Mouse (Mus musculus): ENCODE measurements around the gene Cyp2t4. TPM values are rescaled to one million over a fixed set of nuclear protein-coding genes. Genes with fewer than 3 reads are reported as not detected.

Cyp2t4 gene
- polyA plus RNA-seq (2021; fragmentation: Nextera tagmentation) = 0.08 TPM in 1 of 2 replicates, not detected in the other
- long read RNA-seq, experiment 1 = 0 reads
- long read RNA-seq, experiment 2 = 0 reads

GRCm38 (mm10) chr7:27153205-27153764 is at the start of gene Cyp2t4:
Gene Cyp2t4 (plus strand): TSS chr7:27153714.

GRCm38 (mm10) chr7:27119676-27120075 is 33.8 kb upstream of the Cyp2t4 start, which contains the start of gene Cyp2f2:
Gene Cyp2f2 (plus strand): TSS chr7:27119909.

GRCm38 (mm10) chr7:27166614-27167474 is 13.3 kb downstream of the Cyp2t4 start, which contains the start of gene Egln2:
Gene Egln2 (minus strand): TSS chr7:27166802.

GRCm38 (mm10) chr7:27178324-27179216 is 25.1 kb downstream of the Cyp2t4 start, which contains the start of gene Rab4b:
Gene Rab4b (minus strand): TSS chr7:27178896.

GRCm38 (mm10) chr7:27180837-27181695 is 27.6 kb downstream of the Cyp2t4 start, which contains the start of the genes Gm21983 and Mia:
Gene Gm21983 (minus strand): TSS chr7:27181086.
Gene Mia (minus strand): TSS chr7:27181157.

GRCm38 (mm10) chr7:27195681-27196611 is 42.4 kb downstream of the Cyp2t4 start, which contains the start of the genes BC024978 and Snrpa:
Gene BC024978 (plus strand): TSS chr7:27195781.
Gene Snrpa (minus strand): TSS chr7:27196271.

Small RNA genes within 50 kb of the gene (microRNA-seq; reads per million reads assigned to microRNA genes)
- gene Mir1191 (not detected), gene Mir3101 (0.64 reads per million)

Other genes starting within 250 kb of the Cyp2t4 start
- gene Cyp2a22, start 214.3 kb upstream of the Cyp2t4 start, polyA plus RNA-seq (2021; fragmentation: Nextera tagmentation) = not detected in 2 replicates
- not detected in 2 replicates for gene Cyp2a12, start 124.6 kb upstream of the Cyp2t4 start, polyA plus RNA-seq (2021; fragmentation: Nextera tagmentation)
- 0.30 TPM in 1 of 2 replicates, not detected in the other for gene Cyp2f2, start 33.8 kb upstream of the Cyp2t4 start, polyA plus RNA-seq (2021; fragmentation: Nextera tagmentation)
- gene Egln2, start 13.1 kb downstream of the Cyp2t4 start, polyA plus RNA-seq (2021; fragmentation: Nextera tagmentation) = 70.9 and 81.1 TPM in 2 replicates
- gene Rab4b, start 25.2 kb downstream of the Cyp2t4 start, polyA plus RNA-seq (2021; fragmentation: Nextera tagmentation) = 104 and 105 TPM in 2 replicates
- not detected in 2 replicates for gene Gm21983, start 27.4 kb downstream of the Cyp2t4 start, polyA plus RNA-seq (2021; fragmentation: Nextera tagmentation)
- 24.4 and 64.8 TPM in 2 replicates for gene Mia, start 27.4 kb downstream of the Cyp2t4 start, polyA plus RNA-seq (2021; fragmentation: Nextera tagmentation)
- 6.3 and 7.3 TPM in 2 replicates for gene BC024978, start 42.1 kb downstream of the Cyp2t4 start, polyA plus RNA-seq (2021; fragmentation: Nextera tagmentation)
- 157 and 164 TPM in 2 replicates for gene Snrpa, start 42.6 kb downstream of the Cyp2t4 start, polyA plus RNA-seq (2021; fragmentation: Nextera tagmentation)
- gene Itpkc, start 74.9 kb downstream of the Cyp2t4 start, polyA plus RNA-seq (2021; fragmentation: Nextera tagmentation) = 0.89 and 0.93 TPM in 2 replicates
- gene Coq8b, start 79.3 kb downstream of the Cyp2t4 start, polyA plus RNA-seq (2021; fragmentation: Nextera tagmentation) = 11.0 and 11.7 TPM in 2 replicates
- gene Numbl, start 104.7 kb downstream of the Cyp2t4 start, polyA plus RNA-seq (2021; fragmentation: Nextera tagmentation) = 8.9 and 9.6 TPM in 2 replicates
- gene Ltbp4, start 184.0 kb downstream of the Cyp2t4 start, polyA plus RNA-seq (2021; fragmentation: Nextera tagmentation) = 13.3 and 18.2 TPM in 2 replicates
- gene Shkbp1, start 202.3 kb downstream of the Cyp2t4 start, polyA plus RNA-seq (2021; fragmentation: Nextera tagmentation) = 2.9 and 3.8 TPM in 2 replicates
- not detected in 2 replicates for gene Gm20479, start 203.7 kb downstream of the Cyp2t4 start, polyA plus RNA-seq (2021; fragmentation: Nextera tagmentation)

Data from layer of hippocampus, adult 6 months (tissue).